Mouse (Mus musculus) monocyte, adult 5-6 weeks (primary cell): ENCODE results near the gene Gm3402. TPM values are rescaled to one million over a fixed set of nuclear protein-coding genes. Genes with fewer than 3 reads are reported as not detected.
"Not testable (repeated sequence)": the region's sequence is repeated elsewhere in the genome, so short reads cannot be mapped to it uniquely, and the experiment has no call there.

Experiments
- ATAC-seq: fragments of 153-309, 156-312 bp; replicated peaks from 2 replicates; pipeline ENCODE4 v1.8.0; 2017; ENCODE audit warnings: mild to moderate bottlenecking; ENCODE audit not compliant: low TSS enrichment, insufficient number of reproducible peaks, severe bottlenecking, poor library complexity, low FRiP score
- total RNA-seq: library from RNA; stranded (forward); fragments of 200-1000, 200-491, 200-594 nt; gene quantifications from 3 replicates; pipeline ENCODE4 v1.2.3, GENCODE M21; 2017

The Gm3402 gene
- not detected in 3 replicates for total RNA-seq

DNA sequence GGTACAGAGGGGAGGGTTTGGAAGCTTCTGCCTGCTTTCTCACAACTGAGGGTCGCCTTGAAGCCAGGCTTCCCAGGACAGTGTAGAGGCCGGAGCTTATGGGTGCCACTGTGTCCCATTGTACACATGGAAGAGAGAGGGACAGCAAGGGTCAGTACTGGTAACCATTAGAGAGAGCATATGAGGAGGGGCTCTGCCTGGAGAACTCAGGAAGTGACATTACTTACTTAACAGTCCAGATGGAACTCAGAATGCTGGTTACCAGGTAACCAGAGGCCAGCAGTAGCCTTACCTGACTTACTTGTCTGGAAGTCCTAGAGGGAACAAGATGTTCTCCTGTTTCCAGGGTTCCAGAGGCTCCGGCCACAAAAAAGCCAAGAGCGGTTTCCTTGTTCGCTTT lies at the start of gene Gm3402:
Gene Gm3402 (plus strand): TSS at position 301 of the 400 bp plus-strand sequence.
- not testable (repeated sequence) for ATAC-seq

DNA sequence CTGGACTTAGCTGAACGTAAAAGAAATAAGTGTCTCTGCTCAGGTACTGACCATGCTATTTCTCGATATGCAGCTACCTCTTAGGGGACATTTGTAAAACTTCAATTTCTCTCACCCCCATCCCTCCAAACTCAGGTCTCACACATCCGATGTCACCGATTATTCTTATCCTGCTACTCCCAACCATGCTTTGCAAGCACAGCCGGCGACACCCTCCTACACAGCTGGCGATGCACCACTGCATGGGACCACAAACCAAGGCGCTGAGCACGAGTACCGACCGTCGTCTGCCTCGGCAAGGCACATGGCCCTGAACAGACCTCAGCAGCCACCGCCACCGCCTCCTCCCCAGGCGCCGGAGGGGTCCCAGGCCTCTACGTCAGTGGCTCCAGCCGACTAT lies 47.3 kb upstream of the Gm3402 start:
- no peak for ATAC-seq

DNA sequence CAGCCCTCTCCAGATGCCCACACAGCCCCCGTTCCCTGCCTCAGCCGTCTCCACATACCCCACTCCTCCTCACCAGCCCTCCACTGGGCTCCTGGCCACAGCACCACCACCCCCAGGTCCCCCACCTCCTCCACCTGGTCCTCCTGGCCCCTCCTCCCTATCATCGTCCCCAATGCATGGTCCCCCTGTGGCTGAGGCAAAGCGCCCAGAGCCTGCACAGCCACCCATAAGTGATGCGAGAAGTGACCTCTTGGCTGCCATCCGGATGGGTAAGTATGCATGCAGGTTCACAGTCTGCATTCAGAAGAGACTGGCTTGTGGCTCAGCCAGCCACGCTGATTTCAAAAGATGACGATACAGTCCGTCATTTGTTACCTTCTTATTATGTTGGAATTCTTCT lies 45.6 kb upstream of the Gm3402 start:
- no peak for ATAC-seq

DNA sequence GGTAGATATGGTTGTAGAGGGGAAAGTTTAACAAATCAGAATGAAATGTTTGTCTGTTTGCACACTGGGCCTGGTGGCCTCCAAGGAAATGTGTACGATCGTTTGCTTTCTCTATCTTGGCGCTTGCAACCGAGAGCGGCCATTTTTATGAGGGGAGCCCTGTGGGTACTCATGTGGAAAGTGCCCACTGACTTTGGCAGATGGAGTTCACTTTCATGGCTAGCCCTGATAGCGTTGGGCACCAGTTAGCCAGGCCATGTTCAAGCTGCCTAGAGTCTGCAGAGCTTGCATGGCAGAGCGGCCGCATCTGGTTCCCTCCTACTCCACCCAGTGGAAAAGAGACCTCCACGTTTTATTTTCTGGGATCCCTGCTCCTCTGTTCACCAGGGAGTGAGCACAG lies 43.1 kb upstream of the Gm3402 start:
- no peak for ATAC-seq

DNA sequence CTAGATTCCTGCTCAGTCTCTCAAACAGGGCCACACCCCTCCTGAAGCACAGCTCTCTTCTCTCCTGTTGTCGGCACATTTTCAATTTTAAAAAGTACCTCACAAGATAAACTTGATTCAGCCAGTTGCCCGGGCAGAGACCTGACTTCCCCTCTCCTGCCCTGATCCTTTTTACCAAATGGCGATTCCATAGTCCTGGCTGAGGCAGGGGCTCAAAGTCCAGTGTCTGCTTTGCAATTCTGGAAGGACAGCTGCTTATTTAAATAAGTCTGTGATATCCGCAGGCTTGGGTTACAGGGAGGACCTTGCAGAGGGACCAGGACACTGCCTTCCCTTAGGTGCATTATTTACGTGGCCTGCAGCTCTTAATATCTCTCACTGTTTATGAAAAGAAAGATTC lies 42.6 kb upstream of the Gm3402 start:
- no peak for ATAC-seq

GRCm38 (mm10) chr5:146471821-146472220 lies 42.1 kb upstream of the Gm3402 start:
- no peak for ATAC-seq

DNA sequence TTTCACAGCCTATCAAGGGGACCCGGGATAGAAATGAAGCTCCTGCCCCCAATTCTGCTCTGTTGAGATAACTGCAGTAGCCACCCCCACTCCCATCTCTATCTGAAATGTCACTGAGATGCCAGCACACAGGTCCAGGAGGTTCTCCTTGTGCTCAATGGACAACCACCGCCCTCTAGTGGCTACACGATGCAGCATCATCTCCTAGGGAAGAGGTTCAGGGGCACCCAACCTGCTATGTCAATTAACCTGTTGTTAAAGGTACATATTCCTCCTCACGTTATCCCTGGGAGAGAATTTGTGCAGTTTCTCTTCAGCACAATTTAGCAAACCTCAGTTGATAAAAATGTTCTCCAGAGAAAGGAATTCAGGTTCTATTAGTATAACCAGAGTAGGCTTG lies 34.4 kb upstream of the Gm3402 start:
- ATAC-seq, result not testable (repeated sequence)

- ATAC-seq, result not testable (repeated sequence)
Observed at GRCm38 (mm10) chr5:146481665-146482064, 32.3 kb upstream of the Gm3402 start, which contains the start of gene Gm6408. Gene Gm6408, plus strand, starts transcription at chr5:146481965.

DNA sequence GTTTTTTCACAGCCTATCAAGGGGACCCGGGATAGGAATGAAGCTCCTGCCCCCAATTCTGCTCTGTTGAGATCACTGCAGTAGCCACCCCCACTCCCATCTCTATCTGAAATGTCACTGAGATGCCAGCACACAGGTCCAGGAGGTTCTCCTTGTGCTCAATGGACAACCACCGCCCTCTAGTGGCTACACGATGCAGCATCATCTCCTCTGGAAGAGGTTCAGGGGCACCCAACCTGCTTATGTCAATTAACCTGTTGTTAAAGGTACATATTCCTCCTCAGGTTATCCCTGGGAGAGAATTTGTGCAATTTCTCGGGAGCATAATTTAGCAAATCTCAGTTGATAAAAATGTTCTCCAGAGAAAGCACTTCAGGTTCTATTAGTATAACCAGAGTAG lies 25.0 kb upstream of the Gm3402 start:
- ATAC-seq, result not testable (repeated sequence)

DNA sequence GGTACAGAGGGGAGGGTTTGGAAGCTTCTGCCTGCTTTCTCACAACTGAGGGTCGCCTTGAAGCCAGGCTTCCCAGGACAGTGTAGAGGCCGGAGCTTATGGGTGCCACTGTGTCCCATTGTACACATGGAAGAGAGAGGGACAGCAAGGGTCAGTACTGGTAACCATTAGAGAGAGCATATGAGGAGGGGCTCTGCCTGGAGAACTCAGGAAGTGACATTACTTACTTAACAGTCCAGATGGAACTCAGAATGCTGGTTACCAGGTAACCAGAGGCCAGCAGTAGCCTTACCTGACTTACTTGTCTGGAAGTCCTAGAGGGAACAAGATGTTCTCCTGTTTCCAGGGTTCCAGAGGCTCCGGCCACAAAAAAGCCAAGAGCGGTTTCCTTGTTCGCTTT lies 22.9 kb upstream of the Gm3402 start, which contains the start of gene Gm6370:
Gene Gm6370 (plus strand): TSS at position 301 of the 400 bp plus-strand sequence.
- ATAC-seq, result not testable (repeated sequence)

- ATAC-seq, result not testable (repeated sequence)
Observed at GRCm38 (mm10) chr5:146502099-146502498, 11.8 kb upstream of the Gm3402 start, which contains the start of gene 4930449I24Rik. Gene 4930449I24Rik, plus strand, starts transcription at chr5:146502399.

DNA sequence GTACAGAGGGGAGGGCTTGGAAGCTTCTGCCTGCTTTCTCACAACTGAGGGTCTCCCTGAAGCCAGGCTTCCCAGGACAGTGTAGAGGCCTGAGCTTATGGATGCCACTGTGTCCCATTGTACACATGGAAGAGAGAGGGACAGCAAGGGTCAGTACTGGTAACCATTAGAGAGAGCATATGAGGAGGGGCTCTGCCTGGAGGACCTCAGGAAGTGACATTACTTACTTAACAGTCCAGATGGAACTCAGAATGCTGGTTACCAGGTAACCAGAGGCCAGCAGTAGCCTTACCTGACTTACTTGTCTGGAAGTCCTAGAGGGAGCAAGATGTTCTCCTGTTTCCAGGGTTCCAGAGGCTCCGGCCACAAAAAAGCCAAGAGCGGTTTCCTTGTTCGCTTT lies 11.6 kb downstream of the Gm3402 start, which contains the start of gene Gm3404:
Gene Gm3404 (plus strand): TSS at position 301 of the 400 bp plus-strand sequence.
- not testable (repeated sequence) for ATAC-seq

DNA sequence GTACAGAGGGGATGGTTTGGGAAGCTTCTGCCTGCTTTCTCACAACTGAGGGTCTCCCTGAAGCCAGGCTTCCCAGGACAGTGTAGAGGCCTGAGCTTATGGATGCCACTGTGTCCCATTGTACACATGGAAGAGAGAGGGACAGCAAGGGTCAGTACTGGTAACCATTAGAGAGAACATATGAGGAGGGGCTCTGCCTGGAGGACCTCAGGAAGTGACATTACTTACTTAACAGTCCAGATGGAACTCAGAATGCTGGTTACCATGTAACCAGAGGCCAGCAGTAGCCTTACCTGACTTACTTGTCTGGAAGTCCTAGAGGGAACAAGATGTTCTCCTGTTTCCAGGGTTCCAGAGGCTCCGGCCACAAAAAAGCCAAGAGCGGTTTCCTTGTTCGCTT lies 23.4 kb downstream of the Gm3402 start, which contains the start of gene Gm3409:
Gene Gm3409 (plus strand): TSS at position 301 of the 400 bp plus-strand sequence.
- not testable (repeated sequence) for ATAC-seq

DNA sequence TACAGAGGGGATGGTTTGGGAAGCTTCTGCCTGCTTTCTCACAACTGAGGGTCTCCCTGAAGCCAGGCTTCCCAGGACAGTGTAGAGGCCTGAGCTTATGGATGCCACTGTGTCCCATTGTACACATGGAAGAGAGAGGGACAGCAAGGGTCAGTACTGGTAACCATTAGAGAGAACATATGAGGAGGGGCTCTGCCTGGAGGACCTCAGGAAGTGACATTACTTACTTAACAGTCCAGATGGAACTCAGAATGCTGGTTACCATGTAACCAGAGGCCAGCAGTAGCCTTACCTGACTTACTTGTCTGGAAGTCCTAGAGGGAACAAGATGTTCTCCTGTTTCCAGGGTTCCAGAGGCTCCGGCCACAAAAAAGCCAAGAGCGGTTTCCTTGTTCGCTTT lies 41.9 kb downstream of the Gm3402 start, which contains the start of gene Gm3415:
Gene Gm3415 (plus strand): TSS at position 301 of the 400 bp plus-strand sequence.
- ATAC-seq, result not testable (repeated sequence)

GRCm38 (mm10) chr5:146564259-146564658 lies 50.3 kb downstream of the Gm3402 start:
- ATAC-seq, result no peak

Other genes with a start within 250 kb of the Gm3402 start
- gene Wasf3, start 129.1 kb upstream of the Gm3402 start, total RNA-seq, result not detected in 3 replicates
- gene Gm6408, start 32.2 kb upstream of the Gm3402 start, total RNA-seq, result not detected in 3 replicates
- not detected in 3 replicates for gene Gm6370, start 22.8 kb upstream of the Gm3402 start, total RNA-seq
- not detected in 3 replicates for gene 4930449I24Rik, start 11.7 kb upstream of the Gm3402 start, total RNA-seq
- not detected in 3 replicates for gene Gm3404, start 11.7 kb downstream of the Gm3402 start, total RNA-seq
- gene Gm3409, start 23.5 kb downstream of the Gm3402 start, total RNA-seq, result not detected in 3 replicates
- not detected in 3 replicates for gene Gm3415, start 42.0 kb downstream of the Gm3402 start, total RNA-seq
- not detected in 3 replicates for gene Gpr12, start 71.1 kb downstream of the Gm3402 start, total RNA-seq